Mouse (Mus musculus): Measurements from ENCODE around the gene Wwc1. TPM values are rescaled to one million over a fixed set of nuclear protein-coding genes. Genes with fewer than 3 reads are reported as not detected.
A peak's percentile ranks its signal among the peaks of the same experiment; 100 is the strongest.

The Wwc1 gene
- polyA plus RNA-seq, 1 experiment from 2014 or later, result 10.9 TPM

DNA sequence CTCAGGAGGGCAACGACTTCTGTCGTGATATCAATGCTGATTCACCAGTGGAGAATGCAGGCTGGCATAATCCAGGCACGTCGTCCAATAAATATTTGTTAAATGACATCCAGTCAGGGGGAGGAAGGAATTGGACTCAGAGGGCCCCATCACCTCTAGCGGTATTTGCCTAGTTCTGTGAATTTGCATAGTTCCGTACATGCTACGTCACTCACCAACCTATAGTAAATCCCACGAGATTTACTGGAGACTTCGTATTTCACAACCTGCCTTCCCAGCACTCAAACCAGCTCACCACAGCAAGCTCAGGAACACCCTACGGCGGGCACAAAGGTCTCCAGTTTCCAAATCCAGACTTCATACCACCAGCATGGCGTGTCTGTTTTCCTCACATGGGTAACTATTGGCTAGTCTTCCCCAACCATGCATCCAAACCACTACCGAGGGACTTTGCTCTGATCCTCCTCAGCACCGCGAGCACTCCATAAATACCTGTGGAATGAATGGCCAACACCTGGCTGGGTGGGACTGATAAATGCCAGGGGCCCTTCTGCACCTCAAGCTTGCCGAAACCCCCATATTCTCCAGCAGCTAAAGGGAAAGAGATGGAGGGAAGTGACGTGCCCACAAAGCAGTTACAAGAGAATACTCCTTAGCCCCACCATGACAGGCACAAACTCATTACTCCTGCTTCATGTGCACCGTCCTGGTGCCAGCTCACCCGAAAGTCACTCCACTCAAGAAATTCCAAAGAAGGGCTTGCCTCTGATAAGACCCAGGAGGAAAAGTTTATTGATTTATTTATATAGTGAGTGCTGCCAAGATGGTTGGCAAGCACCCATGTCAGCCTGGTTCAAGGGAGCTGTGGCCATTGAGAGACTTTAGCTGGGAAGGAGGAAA, 9.3 kb downstream of the Wwc1 start:
- H3K4me1 ChIP-seq, result no peaks in the 10 kb centered on the region; the same call in none of the 2 replicates
- H3K9ac ChIP-seq, result no peak overlapping the region
- ATAC-seq (ENCODE audit: insufficient read depth, low FRiP score, low read depth), result peak; percentile 41
- 64% methylated on average over 19 of the region's 19 CpGs for WGBS
- H3K36me3 ChIP-seq, result no peaks in the 10 kb centered on the region
- H3K4me3 ChIP-seq (replicated peaks), result no peak overlapping the region
- H3K9me3 ChIP-seq, result no peaks in the 10 kb centered on the region
- peak overlapping the region; percentile 72 for H3K27ac ChIP-seq
- peak overlapping the region; percentile 22; the same call in 1 of the 2 replicates for H3K4me2 ChIP-seq
- no peaks in the 10 kb centered on the region for H3K27me3 ChIP-seq (replicated peaks)

DNA sequence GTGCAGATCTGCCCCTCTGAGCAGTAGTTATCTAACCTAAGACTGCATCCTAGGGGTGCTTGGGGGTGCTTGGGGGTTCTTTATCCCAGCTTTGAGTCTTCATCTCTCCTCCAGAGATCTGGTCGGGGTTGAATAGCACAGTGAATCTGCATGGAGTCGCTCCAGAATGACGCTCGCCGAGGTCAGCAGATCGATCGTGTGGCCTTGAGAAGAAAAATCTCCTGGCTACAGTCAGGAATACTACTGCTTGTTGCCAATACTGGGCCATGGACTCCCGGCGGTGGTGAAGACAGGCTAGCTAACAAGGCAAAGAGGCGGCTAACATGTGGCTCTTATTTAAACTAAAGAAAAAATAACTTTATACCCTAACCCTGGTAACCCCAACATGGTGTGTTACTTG, 12.0 kb downstream of the Wwc1 start:
- 89% methylated on average over 10 of the region's 10 CpGs for WGBS
- Histone ChIP-seq H3K36me3 (no peaks in the 10 kb centered on the region), H3K9me3 (no peaks in the 10 kb centered on the region), H3K4me3 (replicated peaks) (no peak overlapping the region), H3K27ac (no peak overlapping the region), H3K4me2 (no peak overlapping the region), H3K9ac (no peak overlapping the region), H3K27me3 (replicated peaks) (no peaks in the 10 kb centered on the region), H3K4me1 (peaks cover 3% of the 10 kb centered on the region; the same call in 1 of the 2 replicates)
- ATAC-seq (ENCODE audit: insufficient read depth, low FRiP score, low read depth), result no peak

DNA sequence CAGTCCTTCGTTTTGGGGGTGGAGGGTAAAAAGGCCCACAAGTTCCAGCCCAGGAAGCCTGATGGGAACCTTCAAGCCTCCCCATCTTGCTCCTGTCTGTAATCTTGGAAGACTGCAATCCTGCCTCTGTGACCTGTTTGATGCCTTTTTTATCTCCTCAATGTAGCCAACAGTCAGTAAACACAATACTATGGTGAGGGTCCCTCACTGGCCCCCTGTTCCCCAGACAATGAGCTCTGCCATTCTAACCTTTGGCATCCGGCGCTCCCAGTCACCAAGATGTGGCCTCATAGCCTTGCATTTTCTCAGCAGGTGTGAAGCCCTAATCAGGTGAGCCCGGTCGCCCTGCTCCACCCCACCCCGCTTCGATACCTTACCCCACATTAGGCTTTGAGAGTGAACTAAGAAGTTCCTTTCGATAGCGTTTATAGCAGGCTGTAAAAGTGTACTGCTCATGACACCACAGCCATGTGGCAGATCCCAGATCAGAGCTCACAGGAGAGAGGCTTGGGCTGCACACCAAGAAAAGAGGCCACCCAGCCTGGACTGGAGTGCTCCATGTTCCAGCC, 16.3 kb downstream of the Wwc1 start:
- Histone ChIP-seq H3K4me3 (replicated peaks) (no peak overlapping the region), H3K9me3 (no peaks in the 10 kb centered on the region), H3K4me2 (no peak overlapping the region), H3K9ac (no peak overlapping the region), H3K27me3 (replicated peaks) (no peaks in the 10 kb centered on the region), H3K36me3 (no peaks in the 10 kb centered on the region), H3K4me1 (0 out of 2 replicates have a peak, but pooled peaks cover 3% of the 10 kb centered on the region), H3K27ac (peak overlapping the region; percentile 57; the same call in 1 of the 2 replicates)
- ATAC-seq (ENCODE audit: insufficient read depth, low FRiP score, low read depth), result peak; percentile 24; the same call in 1 of the 2 replicates
- 71% methylated on average over 9 of the region's 9 CpGs for WGBS

DNA sequence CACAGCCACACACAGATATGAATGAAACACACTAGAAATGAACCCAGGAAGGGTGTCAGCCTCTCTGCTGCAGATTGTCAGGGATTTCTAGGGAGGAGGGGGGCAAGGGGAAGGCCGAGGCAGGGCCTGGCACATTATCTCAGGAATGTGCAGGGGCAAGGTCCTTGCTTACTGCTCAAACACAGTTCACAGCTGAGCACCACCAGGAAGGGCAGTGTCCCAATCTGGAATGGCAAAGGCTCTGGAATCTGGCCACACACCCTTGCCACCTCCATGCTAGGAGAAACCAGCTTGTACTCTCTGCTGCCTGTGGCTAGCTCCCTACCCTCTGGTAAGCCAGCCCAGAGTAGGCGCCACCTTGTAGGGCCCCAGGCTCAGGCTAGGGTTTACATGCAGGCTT, 16.8 kb downstream of the Wwc1 start:
- H3K27ac ChIP-seq, result peak overlapping the region; percentile 57; the same call in 1 of the 2 replicates

DNA sequence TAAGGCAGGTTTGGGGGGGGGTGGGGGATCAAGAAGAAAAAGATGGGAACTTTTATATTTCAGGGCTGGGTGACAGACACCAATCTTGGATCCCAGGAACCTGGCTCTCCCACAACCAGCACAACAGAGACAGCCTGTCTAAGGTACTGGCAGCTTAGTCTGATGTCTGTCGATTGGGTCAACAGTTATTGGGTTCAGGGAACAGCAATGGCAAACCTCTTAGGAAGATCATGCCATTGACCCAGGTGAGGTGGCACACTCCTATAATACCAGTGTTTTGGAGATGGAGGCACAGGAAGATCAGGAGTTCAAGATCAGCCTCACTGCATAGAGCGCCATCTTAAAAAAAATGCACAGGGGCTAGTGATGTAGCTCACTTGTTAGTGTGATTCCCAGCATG, 17.9 kb downstream of the Wwc1 start:
- ATAC-seq (ENCODE audit: insufficient read depth, low FRiP score, low read depth), result no peak
- H3K27ac ChIP-seq, result no peak overlapping the region
- 86% methylated on average over 2 of the region's 2 CpGs for whole genome bisulfite sequencing
- H3K4me3 ChIP-seq (replicated peaks), result no peak overlapping the region
- no peaks in the 10 kb centered on the region for H3K9me3 ChIP-seq
- no peak overlapping the region for H3K4me2 ChIP-seq
- no peaks in the 10 kb centered on the region for H3K27me3 ChIP-seq (replicated peaks)
- no peaks in the 10 kb centered on the region for H3K36me3 ChIP-seq
- H3K9ac ChIP-seq, result no peak overlapping the region
- H3K4me1 ChIP-seq, result 0 out of 2 replicates have a peak, but pooled peaks cover 3% of the 10 kb centered on the region

More for the DNA sequence above, 16.8 kb downstream of the Wwc1 start:
- Histone ChIP-seq H3K4me2 (no peak overlapping the region), H3K36me3 (no peaks in the 10 kb centered on the region), H3K4me1 (0 out of 2 replicates have a peak, but pooled peaks cover 3% of the 10 kb centered on the region), H3K9me3 (no peaks in the 10 kb centered on the region), H3K4me3 (replicated peaks) (no peak overlapping the region), H3K9ac (no peak overlapping the region), H3K27me3 (replicated peaks) (no peaks in the 10 kb centered on the region)
- peak; percentile 77 for ATAC-seq (ENCODE audit: insufficient read depth, low FRiP score, low read depth)
- WGBS, result 44% methylated on average over 2 of the region's 2 CpGs

DNA sequence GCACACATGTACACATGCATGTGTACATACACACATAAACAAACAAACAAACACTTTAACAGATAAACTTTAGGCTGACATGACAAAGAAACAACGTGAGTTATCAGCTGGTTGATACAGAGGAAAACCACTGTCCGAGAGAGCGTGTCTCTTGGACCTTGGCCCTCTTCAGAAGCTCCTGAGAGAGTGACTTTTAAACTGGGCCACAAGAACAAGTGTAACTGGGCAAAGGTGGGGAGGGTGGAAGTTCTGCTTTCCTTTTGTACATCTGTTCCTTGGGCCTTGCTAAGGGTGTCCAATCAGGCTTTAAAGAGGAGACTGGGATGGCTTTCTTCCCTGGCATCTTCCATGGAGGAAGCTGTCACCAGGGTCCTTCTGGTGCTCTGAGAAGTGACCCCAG, 21.1 kb downstream of the Wwc1 start:
- no peak overlapping the region for H3K27ac ChIP-seq
- no peak overlapping the region for H3K4me2 ChIP-seq
- no peaks in the 10 kb centered on the region for H3K9me3 ChIP-seq
- H3K9ac ChIP-seq, result no peak overlapping the region
- no peaks in the 10 kb centered on the region for H3K36me3 ChIP-seq
- 72% methylated on average over 3 of the region's 3 CpGs for WGBS
- H3K27me3 ChIP-seq (replicated peaks), result no peaks in the 10 kb centered on the region
- no peak for ATAC-seq (ENCODE audit: insufficient read depth, low FRiP score, low read depth)
- no peak overlapping the region for H3K4me3 ChIP-seq (replicated peaks)
- H3K4me1 ChIP-seq, result 0 out of 2 replicates have a peak, but pooled peaks cover 3% of the 10 kb centered on the region

DNA sequence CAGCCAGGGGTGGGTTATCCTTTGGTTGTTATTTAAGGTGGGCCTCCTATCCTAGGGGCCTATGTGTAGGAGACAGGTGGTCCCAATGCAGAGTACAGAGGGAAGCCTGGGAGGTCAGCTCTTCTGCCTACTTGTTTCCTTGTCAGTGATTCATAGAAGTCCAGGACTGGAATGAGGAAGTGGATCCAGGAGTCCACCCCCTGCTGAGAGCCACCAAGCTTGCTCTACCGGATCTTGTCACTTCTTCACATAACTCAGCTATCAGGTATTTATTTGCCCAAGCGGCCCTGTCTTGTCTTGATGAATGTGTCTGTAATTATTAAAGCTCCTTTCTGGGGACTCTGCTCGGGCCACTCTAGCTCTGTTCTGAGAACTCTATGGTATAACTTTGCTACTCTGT, 24.8 kb downstream of the Wwc1 start:
- H3K4me1 ChIP-seq, result peaks cover 13% of the 10 kb centered on the region; the same call in 1 of the 2 replicates
- H3K9ac ChIP-seq, result no peak overlapping the region
- H3K27ac ChIP-seq, result 0 out of 2 replicates have a peak overlapping the region, but pooled peaks have one; percentile 35
- no peak overlapping the region for H3K4me3 ChIP-seq (replicated peaks)
- H3K4me2 ChIP-seq, result no peak overlapping the region
- ATAC-seq (ENCODE audit: insufficient read depth, low FRiP score, low read depth), result peak; percentile 27; the same call in 1 of the 2 replicates
- H3K27me3 ChIP-seq (replicated peaks), result no peaks in the 10 kb centered on the region
- H3K36me3 ChIP-seq, result no peaks in the 10 kb centered on the region
- 23% methylated on average over 3 of the region's 3 CpGs for WGBS
- H3K9me3 ChIP-seq, result no peaks in the 10 kb centered on the region

DNA sequence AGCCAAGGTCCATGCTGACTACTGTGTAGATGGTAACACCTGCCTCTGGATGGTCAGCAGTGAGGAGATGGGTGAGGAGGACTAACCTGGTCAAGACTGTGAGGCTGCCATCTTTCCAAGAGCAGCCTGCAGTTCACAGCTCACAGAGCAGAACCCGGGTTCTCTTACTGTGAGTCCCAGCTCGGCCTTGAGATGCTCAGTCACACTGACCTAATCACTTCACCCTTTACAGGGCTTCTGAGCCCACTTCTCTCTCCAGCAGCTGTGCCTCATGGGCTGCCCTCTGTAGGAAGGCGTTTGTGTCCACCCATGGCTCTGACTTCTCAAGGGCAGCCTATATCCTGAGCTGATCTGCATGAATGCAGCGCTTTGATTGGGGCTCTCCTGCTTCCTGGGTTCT, 27.1 kb downstream of the Wwc1 start:
- peaks cover 21% of the 10 kb centered on the region for H3K4me1 ChIP-seq
- H3K27me3 ChIP-seq (replicated peaks), result no peaks in the 10 kb centered on the region
- H3K9ac ChIP-seq, result no peak overlapping the region
- no peak for ATAC-seq (ENCODE audit: insufficient read depth, low FRiP score, low read depth)
- no peak overlapping the region for H3K4me2 ChIP-seq
- H3K36me3 ChIP-seq, result no peaks in the 10 kb centered on the region
- H3K9me3 ChIP-seq, result no peaks in the 10 kb centered on the region
- H3K4me3 ChIP-seq (replicated peaks), result no peak overlapping the region
- no peak overlapping the region for H3K27ac ChIP-seq
- WGBS, result 85% methylated on average over 4 of the region's 4 CpGs

DNA sequence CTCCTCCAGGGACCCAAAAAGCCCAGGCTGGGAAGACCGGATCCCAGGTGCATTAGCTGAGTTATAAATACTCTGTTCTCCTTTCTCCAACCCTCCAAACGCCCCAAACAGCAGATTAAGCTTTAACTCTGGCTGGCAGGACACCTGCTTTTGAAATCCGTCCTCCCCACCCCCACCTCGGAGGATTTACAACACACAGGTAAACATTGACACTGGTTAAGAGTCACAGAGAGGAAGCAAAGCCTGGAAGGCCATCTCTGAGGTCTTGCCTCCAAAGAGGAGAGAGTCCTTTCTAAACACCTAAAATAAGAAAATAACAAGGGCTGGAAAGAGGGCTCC, 28.6 kb downstream of the Wwc1 start:
- H3K4me3 ChIP-seq (replicated peaks), result no peak overlapping the region
- no peaks in the 10 kb centered on the region for H3K36me3 ChIP-seq
- no peak overlapping the region for H3K9ac ChIP-seq
- H3K9me3 ChIP-seq, result no peaks in the 10 kb centered on the region
- H3K4me2 ChIP-seq, result no peak overlapping the region
- H3K27ac ChIP-seq, result peak overlapping the region; percentile 73
- 25% methylated on average over 4 of the region's 4 CpGs for WGBS
- no peaks in the 10 kb centered on the region for H3K27me3 ChIP-seq (replicated peaks)
- peak; percentile 4; the same call in 1 of the 2 replicates for ATAC-seq (ENCODE audit: insufficient read depth, low FRiP score, low read depth)
- peaks cover 21% of the 10 kb centered on the region for H3K4me1 ChIP-seq

DNA sequence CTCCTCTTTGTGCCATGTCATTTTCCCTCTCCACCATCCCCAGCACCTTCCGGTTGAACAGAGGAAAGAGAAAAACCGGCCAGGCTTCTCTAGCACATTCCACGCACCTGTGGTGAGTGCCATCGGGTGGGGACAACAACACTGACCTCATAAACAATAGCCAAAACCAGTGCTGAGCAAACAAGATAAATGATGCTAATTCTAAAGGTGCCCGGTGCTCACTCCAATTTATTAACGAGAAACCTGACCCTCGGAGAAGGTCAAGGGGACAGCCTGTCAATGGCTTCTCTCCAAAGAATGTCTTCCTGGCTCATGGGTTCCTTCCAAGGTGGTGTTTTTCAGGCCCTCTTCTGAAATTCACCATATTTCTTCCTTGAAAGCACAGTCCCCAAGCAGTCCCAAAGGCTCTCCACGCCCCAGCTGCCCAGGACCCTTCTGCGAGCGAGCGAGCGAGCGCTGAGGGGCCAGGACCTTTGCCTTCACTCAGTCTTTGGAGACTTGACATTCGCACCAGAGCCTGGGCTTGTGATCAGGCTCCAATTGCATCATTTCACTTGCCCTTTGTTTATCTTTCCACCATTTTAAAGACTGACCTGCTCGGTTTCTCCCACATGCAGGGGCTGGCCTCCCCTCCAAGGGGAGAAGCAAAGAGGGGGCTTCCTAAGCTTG, 29.1 kb downstream of the Wwc1 start:
- Histone ChIP-seq H3K9me3 (no peaks in the 10 kb centered on the region), H3K4me3 (replicated peaks) (no peak overlapping the region), H3K36me3 (no peaks in the 10 kb centered on the region), H3K4me1 (peaks cover 21% of the 10 kb centered on the region), H3K27ac (peak overlapping the region; percentile 73), H3K9ac (no peak overlapping the region), H3K4me2 (no peak overlapping the region; the same call in 1 of the 2 replicates), H3K27me3 (replicated peaks) (no peaks in the 10 kb centered on the region)
- 56% methylated on average over 15 of the region's 15 CpGs for WGBS
- no peak; the same call in 1 of the 2 replicates for ATAC-seq (ENCODE audit: insufficient read depth, low FRiP score, low read depth)

DNA sequence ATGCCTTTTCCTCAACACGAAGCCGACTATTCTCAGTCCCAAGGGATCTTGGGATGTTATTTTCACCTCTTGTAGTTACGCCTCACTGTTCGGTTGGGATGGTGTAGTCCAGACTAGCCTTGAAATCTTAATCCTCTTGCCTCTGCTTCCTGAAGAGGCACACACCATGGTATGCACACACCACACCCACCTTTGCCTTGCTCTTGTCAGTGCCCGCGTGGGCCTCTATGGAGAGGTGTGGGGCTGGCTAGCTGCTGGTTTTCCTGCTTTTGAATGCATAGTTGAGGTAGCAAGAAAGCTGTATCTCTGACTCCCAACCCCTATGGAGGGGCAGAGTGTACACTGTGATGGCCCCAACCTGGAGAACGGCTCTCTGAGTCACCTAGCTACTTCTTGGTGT, 29.9 kb downstream of the Wwc1 start:
- 59% methylated on average over 7 of the region's 7 CpGs for WGBS
- ATAC-seq (ENCODE audit: insufficient read depth, low FRiP score, low read depth), result 0 out of 2 replicates have a peak, but pooled peaks have one; percentile 17
- H3K4me3 ChIP-seq (replicated peaks), result no peak overlapping the region
- H3K9ac ChIP-seq, result no peak overlapping the region
- no peaks in the 10 kb centered on the region for H3K36me3 ChIP-seq
- peak overlapping the region; percentile 73; the same call in 1 of the 2 replicates for H3K27ac ChIP-seq
- peaks cover 21% of the 10 kb centered on the region for H3K4me1 ChIP-seq
- no peaks in the 10 kb centered on the region for H3K27me3 ChIP-seq (replicated peaks)
- no peak overlapping the region for H3K4me2 ChIP-seq
- H3K9me3 ChIP-seq, result no peaks in the 10 kb centered on the region

Data from stomach, embryonic 15.5 days (tissue).